Mouse (Mus musculus): Measurements from ENCODE around the gene Pip5k1a.
"Not testable (repeated sequence)": the region's sequence is repeated elsewhere in the genome, so short reads cannot be mapped to it uniquely, and the experiment has no call there.

Gene Pip5k1a

DNA sequence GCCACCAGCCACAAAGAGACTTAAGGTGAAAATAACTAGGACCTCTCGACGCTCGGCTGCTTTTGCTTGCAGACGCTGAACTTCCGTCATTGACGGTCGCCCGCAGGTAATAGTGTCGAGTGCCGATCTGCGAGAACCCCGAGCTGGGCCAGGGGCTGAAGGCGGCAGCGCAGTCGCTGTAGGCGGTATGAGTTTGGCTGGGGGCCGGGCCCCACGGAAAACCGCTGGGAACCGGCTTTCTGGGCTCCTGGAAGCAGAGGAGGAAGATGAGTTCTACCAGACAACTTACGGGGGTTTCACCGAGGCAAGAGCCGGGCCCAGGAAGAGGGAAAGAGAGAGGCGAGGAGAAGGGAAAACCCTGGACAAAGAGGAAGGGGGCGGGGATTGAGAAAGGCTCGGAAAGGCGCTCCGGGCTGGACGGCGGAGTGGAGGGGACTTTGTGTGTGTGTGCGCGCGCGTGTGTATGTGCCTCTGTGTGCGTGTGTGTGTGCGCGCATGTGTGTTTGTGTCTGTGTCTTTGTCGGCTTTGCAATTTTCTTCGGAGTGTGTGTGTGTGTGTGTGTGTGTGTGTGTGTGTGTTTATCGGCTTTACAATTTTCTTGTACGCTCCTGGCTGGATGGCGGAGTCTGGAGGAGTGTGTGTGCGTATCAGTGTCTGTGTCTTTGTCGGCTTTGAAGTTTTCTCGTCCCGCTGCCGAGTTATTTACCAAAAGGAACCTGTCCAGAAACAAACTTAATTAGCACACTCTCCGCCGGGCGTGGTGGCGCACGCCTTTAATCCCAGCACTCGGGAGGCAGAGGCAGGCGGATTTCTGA is 4.4 kb upstream of the Pip5k1a start, which contains the start of gene Vps72:
Vps72 (plus strand) TSS at position 112 of the 816 bp plus-strand sequence.
- peak; percentile 80 for DNase-seq

DNA sequence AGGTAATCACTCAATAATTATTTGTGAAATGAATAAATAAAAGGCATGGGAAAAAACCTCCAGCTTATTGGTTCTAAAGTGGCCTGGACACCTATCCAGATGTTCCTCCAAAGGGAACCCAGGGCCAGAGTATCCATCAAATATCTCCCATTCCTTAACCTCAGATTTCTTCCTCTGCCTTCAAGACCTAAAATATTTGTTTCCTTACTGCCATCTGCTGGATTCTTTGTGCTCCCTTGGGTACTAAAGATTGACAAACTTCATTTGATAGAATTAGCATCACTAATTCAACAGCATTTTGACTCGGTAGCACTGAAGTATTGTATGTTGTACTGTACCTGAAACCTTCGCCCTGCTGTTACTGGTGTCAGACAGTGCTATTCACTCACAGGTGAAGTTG is 1.2 kb upstream of the Pip5k1a start:
- no peak for DNase-seq

- DNase-seq: not testable (repeated sequence)
These were observed 578 bp upstream of the Pip5k1a start for GRCm38 (mm10) chr3:95107308-95107707.

DNA sequence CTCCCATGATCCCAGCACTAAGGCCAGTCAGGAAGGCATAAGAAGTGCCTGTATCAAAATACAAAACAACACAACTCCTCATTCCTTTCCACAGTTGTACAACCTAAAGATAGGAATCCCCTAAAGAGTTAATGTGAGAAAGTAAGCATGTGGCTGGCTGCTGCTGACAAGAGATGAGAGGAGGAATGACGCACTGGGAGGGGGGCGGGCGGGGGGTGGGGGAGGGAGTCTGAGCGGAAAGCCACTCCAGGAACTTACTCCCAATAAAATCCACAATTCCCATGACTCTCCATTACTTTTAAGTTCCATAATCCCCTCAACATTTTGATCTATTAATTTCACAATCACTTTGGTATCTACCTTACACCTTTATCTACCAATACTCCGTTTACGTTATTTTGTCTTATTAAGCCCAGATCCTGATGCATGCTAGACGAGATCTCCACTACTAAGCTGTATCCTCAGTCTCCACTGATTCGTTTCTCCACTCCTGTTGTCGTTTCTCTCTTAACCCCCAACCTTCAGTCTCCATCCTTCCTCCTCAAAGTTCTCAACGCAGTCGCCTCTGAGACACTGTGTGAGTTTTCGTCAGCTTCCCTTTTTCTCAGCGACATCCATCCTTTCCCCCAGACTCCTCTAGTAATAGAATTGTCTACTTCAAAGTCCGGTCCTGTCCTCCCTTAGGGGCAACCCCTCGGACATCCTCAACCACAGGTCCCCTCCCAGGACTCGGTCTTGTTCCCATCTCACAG is 968 bp downstream of the Pip5k1a start:
- DNase-seq: no peak

GRCm38 (mm10) chr3:95105121-95105520 is 1.6 kb downstream of the Pip5k1a start:
- DNase-seq: no peak

GRCm38 (mm10) chr3:95100854-95101253 is 5.9 kb downstream of the Pip5k1a start:
- no peak for DNase-seq

DNA sequence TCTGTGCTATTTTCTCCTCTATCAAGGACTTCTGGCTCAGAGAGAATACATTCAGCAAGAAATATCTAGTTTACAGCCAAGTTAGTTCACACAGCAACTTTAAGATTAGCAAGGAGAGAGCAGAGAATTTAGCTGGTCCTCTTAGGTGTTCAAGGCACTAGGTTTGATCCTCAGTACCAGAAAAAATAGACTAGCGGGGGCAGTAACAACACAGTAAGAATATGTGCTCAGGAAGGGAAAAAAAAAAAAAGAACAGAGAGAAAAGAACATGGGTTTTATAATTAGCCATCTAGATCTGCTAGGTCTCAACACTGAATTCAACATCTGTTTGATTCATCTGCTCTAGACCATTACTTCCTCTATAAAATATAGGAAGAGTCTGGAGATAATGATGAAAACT is 18.7 kb downstream of the Pip5k1a start:
- no peak for DNase-seq

DNA sequence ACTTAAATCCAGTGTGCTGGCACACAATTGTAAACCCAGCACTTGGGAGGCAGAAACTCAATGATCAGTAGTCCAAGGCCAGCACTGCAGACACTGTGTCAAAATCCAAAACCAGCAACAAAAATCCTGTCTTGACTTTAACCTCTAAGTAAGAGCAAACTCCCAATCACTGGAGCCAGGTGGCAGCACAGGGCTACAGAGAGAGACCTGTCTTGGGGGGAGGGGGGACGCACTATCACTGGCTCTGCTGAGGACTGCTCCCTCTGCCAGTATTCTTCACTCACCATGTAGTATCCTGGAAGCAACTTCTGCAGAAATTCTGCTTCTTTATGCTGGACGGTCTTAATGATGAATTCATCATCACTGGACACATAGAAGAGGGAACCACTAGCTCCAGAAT is 35.1 kb downstream of the Pip5k1a start:
- DNase-seq: no peak

- DNase-seq: no peak
These were observed 40.2 kb downstream of the Pip5k1a start for GRCm38 (mm10) chr3:95066570-95066969.

DNA sequence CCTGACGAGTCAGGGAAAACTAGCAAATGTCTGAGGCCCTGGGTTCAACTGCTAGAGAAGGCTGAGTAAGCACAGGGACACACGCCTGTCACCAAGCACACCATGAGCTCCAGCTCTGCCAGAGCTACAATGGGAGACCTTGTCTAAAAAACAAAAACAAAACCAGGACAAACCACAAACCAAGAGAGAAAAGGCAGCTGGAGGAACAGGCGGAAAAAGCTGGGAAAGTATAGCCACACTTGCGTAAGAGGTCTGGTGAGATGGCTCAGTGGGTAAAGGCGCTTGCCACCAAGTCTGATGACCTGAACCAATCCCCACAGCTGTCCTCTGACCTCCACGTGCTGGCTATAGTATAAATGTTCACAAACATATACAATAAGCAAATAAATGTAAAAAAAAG is 40.6 kb downstream of the Pip5k1a start:
- no peak for DNase-seq

DNA sequence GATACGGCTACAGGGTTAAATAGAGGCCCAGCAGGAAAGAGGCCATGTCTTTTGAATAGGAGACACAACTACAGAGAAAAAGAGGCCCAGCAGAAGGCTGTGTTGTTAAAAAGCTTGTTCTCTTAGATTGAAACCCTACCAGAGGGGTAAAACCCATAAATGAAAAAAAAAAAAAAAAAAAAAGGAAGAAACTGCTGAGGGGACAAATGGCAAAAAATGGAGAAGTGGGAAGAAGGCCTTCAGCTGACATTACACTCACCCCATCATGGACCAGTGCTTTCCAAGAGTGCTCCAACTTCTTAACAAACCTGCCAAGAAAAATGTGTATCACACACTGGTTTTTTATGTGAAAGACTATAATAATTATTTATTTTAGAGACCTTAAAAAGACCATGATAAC is 41.2 kb downstream of the Pip5k1a start:
- no peak for DNase-seq

DNA sequence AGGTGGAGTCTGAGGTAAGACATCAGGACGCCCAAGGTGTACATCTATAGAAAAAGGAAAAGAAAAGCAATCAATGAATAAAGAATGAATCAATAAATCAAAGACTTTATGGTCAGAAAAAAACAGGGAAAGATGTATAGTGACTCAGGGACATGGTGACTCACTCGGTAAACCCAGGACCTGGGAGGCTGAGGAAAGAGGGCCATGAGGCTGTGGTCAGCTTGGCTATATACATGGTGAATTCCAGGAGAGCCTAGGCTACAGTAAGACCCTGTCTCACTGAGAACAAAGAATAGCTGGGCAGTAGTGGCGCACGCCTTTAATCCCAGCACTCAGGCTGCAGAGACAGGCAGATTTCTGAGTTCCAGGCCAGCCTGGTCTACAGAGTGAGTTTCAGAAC is 43.0 kb downstream of the Pip5k1a start:
- DNase-seq: no peak

GRCm38 (mm10) chr3:95058078-95058477 is 48.7 kb downstream of the Pip5k1a start:
- no peak for DNase-seq

DNA sequence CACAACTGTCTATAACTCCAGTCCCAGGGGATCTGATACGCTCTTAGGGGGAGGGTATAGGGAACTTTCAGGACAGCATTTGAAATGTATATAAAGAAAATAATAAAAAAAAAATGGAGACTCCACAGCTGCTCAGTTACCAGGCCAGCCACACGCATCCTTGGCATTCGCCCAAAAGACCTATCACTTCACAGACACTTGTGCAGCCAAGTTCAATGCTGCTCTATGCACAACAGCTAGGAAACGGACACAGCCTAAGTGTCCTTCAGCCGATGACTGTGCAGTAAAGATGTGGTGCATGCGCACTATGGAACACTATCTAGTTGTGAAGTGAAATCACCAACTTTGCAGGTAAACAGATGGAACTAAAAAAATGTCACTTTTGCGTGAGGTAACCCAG is 50.5 kb downstream of the Pip5k1a start:
- DNase-seq: no peak

DNA sequence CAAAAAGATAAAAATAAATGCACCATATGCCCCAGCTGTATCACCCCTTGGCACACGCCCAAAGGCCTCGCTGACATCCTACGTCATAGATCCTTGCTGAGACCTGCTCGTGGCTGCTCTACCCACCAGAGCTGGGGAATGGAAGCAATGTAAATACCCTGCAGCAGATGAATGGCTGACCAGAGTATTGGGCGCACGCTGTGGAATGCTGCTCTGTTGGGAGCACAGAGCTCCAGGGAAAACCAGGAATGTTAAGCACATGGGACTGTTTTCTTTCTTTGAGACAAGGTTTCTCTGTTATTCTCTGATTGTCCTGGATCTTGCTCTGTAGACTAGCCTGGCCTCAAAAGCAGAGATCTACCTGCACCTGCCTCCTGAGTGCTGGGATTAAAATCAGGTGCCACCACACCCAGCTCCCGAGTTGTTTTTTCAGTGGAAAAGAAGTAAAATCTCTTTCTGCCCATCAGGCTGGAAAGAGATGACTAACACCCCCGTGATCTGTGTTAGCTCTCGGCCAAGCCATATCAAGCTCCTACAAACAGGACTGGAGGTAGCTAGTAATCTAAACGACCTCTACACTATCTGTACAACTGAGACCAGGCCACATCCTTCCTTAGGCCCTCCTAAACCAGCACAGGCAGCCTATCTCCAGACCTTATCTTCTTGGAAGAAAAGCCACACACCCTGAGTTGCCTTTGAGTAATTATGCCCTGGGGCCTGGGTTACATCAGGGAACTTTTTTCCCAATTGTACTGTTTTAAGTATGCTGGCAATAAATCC is 52.1 kb downstream of the Pip5k1a start:
- DNase-seq: peak; percentile 20

- DNase-seq: no peak
These were observed 53.0 kb downstream of the Pip5k1a start for GRCm38 (mm10) chr3:95053701-95054100.

- no peak for DNase-seq
These were observed 53.8 kb downstream of the Pip5k1a start for GRCm38 (mm10) chr3:95052959-95053358.

- no peak for DNase-seq
These were observed 58.8 kb downstream of the Pip5k1a start for GRCm38 (mm10) chr3:95047914-95048313.

DNA sequence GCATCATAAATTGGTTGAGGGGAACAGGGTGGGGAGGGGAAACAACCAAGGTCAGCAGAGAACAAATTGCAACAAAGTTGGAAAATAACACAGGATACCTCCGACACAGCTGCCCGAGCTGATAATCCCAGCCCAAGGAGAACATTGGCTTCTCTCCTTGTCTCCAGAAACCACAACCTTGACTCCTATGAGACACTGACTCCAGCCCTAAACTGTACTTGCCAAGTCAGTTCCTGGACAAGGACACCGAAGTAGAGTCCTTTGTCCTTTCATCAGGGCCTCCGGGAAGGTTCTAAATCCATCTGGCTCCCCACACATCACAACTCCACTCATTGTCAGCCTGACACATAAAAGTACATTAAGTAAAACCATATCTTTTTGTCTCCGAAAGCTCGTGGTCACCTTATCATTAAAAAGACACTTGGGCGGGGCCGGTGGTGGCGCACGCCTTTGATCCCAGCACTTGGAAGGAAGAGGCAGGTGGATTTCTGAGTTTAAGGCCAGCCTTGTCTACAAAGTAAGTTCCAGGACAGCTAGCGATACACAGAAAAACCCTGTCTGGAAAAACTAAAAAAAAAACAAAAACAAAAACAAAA is 60.2 kb downstream of the Pip5k1a start:
- DNase-seq: no peak

DNA sequence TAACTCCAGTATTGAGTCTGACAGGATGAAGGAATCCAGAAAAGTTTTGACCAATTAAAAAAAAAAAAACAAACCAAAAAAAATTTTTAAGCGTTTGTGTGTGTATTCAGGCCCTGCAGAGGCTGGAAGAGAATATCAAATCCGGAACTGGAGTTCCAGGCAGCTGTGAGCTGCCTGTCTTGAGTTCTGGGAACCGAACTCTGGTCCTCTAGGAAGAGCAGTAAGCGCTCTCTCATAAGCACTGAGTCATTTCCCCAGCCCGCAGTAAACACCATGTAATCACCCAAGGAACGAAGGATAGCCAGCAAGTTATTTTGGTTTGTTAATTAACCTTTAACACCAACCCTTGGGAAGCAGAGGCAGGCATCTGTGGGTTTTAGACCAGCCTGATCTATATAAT is 63.5 kb downstream of the Pip5k1a start:
- no peak for DNase-seq

- no peak for DNase-seq
These were observed 63.9 kb downstream of the Pip5k1a start for GRCm38 (mm10) chr3:95042838-95043229.

DNA sequence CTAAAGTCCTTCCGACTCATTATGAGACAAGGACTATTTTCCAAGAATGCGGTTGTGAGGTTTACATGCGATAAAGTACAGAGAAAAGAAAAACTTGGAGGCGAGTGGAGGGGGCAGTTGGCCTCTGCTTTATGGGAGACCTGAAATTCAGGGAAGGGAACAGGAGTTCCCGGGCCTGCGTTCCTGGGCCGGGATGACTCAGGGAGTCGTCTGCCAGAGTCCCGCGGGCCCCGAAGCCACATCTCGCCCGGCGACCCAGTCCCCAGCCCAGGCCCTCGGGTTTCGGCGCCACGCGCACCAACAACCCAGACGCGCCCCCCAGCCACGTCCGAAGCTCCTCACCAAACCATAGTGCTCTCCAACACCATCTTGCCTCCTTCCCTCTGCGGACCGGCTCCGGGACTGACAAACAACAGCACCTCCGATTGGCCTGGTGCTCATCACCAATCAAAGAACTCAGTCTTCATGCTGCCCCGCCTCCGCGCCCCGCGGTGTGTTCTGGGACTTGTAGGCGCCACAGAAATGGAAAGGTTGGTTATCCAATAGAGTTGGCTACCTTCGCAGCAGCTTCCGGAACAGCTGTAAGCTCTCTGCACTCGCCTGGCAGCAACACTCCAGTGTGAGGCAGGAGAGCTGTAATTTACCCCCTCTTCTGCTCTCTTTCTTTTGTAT is 64.4 kb downstream of the Pip5k1a start, which contains the start of gene Psmd4:
Psmd4 (minus strand) TSS at position 449 of the 672 bp plus-strand sequence.
- DNase-seq: peak; percentile 94

Measured in cerebellum, adult 11 months (tissue).